Mouse (Mus musculus): ENCODE results near the gene Nfia.

The Nfia gene

DNA sequence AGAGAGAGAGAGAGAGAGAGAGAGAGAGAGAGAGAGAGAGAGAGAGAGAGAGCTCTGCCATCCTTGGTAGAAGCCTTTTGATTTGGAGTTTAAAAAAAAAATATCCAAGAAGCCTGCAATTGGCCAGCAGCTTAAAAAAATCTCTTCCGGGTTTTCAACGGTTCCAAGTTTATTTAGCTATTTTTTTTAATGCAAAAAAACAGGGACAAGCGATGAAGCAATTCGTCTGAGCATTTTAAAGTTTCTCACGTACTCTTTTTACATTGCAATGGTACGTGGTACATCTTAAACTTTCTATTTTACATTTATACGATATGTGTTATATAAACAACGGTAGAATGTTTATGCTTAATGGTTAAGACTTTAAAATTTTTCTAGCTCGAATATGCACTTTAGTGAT is at the start of gene Nfia:
Gene Nfia (plus strand): TSS at position 94 of the 400 bp plus-strand sequence.
- DNase-seq, result no peak

- no peak for DNase-seq
These were observed 49.2 kb upstream of the Nfia start for GRCm38 (mm10) chr4:97723374-97723773.

DNA sequence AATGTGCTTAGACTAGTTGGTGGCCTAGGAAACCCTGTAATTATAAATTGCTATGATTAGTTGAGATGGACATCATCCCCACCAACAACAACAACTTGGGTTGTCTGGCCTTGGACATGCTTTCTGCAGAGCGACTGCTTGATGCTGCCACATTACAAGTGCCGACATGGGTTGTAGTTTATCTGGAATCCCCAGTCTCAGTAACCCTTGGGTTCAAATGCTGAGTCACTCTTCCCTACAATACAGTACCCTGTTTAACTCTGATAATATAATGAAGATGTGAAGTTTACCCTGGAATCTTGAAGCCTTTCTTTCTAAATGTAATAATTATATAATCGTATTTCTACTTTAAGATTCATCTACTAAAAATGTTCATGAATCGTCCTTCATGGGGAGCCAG is 44.0 kb upstream of the Nfia start:
- DNase-seq, result no peak

DNA sequence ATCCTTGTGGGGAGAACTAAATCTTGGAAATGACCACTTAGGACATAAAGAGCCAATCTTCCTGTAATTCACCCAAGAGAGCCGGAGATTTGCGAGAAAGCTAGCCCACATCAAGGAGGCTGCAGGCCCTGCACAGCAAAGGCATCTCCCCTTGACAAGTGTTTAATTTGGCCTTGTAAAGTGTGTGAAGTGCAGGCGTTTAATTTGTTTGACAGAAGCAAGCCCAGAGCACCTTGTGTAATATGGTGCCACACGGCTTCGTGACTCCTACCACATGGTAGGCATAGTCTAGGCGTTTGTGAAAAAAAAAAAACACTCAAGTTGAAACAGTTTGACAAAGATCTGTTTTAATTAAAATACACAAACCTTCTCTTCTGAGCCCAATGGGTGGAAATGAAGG is 42.5 kb upstream of the Nfia start:
- DNase-seq, result no peak

- no peak for DNase-seq
These were observed 42.1 kb upstream of the Nfia start for GRCm38 (mm10) chr4:97730416-97730815.

- no peak for DNase-seq
These were observed 39.1 kb upstream of the Nfia start for GRCm38 (mm10) chr4:97733392-97733791.

- no peak for DNase-seq
These were observed 28.6 kb upstream of the Nfia start for GRCm38 (mm10) chr4:97743932-97744331.

- DNase-seq, result peak; percentile 67
These were observed 27.0 kb upstream of the Nfia start for GRCm38 (mm10) chr4:97745296-97746105.

DNA sequence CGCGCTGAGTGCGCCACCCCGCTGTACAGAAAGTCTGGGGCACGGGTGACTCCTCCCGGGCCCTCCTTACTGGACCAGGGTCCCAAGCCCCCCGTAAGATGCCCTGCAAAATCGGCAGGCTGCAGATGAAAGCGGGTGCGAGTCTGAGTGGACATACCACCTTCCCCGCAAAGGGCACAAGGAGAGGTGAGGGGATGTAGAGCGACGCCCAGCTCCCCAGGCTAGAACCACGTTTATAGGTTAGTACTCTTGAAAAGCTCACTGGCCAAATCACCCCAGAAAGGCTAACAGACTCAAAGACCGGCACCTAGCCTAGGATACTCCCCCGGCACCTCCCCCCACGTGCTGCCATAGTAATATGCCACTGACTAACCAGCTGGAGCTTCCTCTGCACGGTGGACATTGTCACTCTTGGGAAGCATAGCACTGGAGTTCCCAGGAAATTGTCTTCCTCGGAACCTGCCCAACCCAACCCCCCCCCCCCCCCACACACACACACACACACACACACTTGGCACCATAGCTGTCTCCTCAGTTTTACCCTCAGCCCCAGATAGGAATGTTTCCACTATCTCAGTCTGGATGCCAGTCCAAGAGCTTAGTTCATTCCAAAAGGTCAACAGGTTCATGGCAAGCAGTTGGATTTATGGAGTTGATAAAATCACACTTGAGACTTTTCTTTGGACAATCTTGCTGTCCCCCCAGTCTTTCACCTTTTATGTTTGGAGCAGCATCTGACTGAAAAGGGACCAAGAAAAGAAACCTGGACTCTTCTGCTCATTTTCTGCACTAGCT is 26.2 kb upstream of the Nfia start:
- no peak for DNase-seq

GRCm38 (mm10) chr4:97750401-97750800 is 22.1 kb upstream of the Nfia start:
- no peak for DNase-seq

- peak; percentile 85 for DNase-seq
These were observed 21.5 kb upstream of the Nfia start for GRCm38 (mm10) chr4:97751030-97751482.

DNA sequence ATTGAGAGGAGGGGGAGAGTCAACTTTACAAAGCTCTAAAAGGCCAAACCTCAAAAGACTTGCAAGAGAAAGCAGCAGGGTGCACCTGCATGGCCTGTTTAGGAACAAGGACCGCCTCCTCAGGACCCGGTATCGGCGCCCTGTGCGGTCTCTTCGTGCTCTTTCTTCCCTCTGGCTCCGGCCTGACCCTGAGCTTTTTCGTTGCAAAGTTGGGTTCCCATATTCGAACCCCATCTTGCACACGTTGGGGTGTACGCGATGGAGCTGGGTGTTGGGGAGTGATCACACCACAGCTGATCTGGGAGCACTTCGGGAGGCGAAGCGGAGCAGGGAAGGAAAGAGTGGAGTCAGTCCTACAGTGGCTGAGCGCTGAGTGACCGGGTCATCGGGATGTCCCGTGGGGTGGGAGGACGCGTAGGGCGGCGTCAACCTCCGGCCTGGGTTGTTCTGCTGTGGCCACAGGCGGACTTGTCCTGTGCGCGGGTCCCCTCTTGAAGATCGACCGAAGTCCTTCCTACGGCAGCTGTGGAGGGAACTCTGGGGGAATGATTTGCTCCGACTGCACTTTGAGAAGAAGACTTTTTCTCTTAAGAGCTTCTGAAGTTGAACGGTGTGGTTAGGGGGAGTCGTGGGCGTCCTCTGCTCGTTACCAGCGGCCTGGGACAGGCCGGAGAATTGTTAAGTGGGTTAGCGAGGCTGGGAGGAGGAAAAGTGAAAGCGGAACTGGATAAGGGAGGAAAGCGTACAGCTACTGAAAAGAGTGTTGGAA is 20.9 kb upstream of the Nfia start:
- peak; percentile 41 for DNase-seq

- no peak for DNase-seq
These were observed 20.1 kb upstream of the Nfia start for GRCm38 (mm10) chr4:97752276-97753010.

DNA sequence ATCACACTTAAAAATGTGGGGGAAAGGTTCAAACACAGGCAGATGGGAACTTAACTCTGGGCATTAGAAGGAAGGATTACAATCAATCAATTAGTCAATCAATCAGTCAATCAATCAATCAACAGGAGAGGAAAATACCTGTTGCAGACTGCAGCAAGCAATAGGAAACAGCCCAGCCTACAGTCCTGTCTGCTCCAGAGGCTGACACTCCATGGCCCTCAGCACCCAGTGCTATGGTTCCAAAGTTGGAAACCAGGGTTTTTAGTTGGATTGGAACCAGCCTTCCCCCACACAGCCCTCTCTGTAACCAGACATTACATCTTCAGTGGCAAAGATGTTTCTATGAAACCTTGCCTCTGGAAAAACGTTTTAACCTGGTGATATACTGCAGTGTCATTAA is 19.0 kb upstream of the Nfia start:
- no peak for DNase-seq

GRCm38 (mm10) chr4:97754241-97754640 is 18.3 kb upstream of the Nfia start:
- DNase-seq, result no peak

- peak; percentile 51 for DNase-seq
These were observed 15.1 kb upstream of the Nfia start for GRCm38 (mm10) chr4:97757207-97757977.

DNA sequence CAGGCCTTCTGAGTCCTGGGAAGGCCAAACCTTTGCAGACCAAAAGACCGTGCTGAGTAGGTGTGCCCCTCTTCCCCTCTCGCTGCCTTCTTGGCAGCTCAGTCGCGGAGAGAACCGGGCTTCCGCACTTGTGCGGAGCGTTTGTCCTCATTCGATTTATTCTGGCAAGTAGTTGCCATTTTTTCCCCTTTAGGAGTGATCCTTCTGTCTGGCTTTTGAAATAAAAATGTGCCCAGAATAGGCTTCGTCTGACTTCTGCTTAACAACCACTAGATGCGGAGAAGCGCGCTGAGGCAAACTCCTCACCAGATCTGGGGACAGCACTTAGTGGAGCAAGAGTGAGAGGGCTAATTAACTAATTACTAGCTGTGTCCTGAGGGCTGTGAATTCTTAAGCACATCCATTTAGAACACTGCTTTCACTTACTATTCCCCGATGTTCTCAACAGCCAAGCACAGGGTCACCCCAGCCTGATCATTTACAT is 14.5 kb upstream of the Nfia start:
- no peak for DNase-seq

- DNase-seq, result no peak
These were observed 13.9 kb upstream of the Nfia start for GRCm38 (mm10) chr4:97758661-97759060.

DNA sequence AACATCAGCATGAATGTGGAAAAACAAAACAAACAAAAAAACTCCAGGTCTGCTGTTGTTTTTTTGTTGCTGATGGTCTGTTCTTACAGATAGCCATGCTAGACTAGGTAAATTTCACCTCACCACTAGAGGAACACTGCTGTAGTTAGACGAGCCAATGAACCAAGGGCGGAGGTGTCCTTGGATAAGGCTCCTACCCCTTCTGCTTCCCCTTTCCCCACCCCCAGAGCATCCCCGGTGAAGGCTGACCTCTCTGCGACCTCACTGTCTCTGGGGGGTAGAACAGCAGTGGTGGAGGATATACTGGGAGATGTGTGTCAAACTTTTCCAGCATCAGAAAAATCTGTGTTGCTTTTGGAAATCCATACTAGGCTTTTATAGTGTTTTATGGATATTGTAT is 7.9 kb upstream of the Nfia start:
- no peak for DNase-seq

DNA sequence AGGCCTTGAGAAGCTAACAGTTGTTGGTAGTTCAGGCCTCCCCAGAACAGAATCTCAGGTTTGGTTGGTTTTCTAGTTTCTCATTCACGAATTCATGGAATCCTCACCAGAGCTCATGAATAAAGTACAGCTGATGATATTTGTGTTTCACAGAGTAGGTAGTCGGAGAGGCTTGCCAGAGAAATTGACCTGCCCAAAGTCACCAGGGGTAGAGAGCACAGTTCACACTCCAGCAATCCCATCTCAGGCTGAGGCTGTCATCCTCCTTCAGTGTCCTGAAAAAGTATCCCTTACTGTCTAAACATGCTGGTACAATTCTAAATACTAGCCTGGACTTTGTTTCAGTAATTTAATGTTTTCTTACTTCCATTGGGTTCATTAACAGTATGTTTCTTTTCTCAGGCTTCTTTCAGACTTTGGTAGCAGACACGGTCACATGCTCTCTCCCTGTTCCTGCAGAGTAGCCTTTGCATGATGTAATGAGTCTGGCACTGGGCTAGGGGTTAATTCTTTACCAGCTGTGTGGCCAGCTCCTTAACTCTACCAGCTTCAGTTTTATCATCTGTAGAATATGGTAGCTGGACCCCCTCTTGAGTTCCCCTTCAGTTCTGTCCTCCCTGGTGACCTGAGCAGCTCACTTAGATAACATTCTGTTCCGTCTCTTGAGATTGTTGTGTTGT is 7.1 kb upstream of the Nfia start:
- no peak for DNase-seq

GRCm38 (mm10) chr4:97766100-97766499 is 6.4 kb upstream of the Nfia start:
- DNase-seq, result no peak

Measured in liver (tissue).